Mouse (Mus musculus): ENCODE results near the gene Etl4. TPM values are rescaled to one million over a fixed set of nuclear protein-coding genes. Genes with fewer than 3 reads are reported as not detected.

Etl4 gene
- polyA plus RNA-seq, 1 experiment from 2014 or later: 28.4 TPM

DNA sequence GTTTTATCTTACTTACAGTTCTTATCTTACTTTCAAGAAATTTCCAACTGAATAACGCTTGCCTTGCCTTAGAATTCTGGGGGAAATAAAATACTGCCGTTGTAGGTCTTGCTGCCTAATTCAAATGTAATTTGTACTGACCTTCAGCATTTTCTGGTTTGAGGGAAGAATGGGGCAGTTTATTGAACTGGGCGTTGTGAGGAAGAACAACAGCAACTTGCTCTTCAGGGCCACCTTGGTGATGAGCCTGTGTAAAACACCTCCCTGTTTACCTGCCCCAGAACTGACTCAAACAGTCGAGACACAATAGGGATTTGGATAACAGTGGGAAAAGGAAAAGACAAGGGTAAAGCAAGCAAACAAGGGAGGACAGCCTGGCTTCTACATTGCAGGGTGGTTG, 828.3 kb downstream of the Etl4 start:
- Histone ChIP-seq H3K9ac (no peak overlapping the region), H3K27me3 (no peaks in the 10 kb centered on the region), H3K27ac (no peak overlapping the region), H3K4me2 (replicated peaks) (no peak overlapping the region; the same call in 1 of the 2 replicates), H3K4me1 (peaks cover 17% of the 10 kb centered on the region), H3K4me3 (no peak overlapping the region), H3K9me3 (no peaks in the 10 kb centered on the region), H3K36me3 (no peaks in the 10 kb centered on the region)
- no peak for ATAC-seq (ENCODE audit: insufficient number of reproducible peaks, insufficient read depth, low FRiP score, low TSS enrichment)
- 54% methylated on average over 4 of the region's 4 CpGs for WGBS

DNA sequence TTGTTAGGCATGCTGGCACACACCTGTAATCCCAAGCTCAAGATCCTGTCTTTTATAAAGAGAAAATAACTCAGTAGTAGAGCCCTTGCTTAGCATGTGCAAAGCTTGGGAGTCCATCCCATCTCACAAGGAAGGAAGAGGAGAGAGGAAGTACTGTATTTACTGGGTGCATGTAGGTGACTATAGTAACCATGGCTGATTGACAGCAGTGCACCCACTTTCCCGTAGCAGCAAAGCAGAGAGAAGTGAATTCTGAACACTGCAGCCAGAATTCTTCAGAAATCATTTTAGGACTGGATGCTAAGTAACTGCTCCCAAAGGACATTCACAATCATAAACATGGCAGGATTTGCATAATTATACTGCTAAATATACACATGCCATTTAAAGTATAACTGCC, 838.1 kb downstream of the Etl4 start:
- H3K9ac ChIP-seq: no peak overlapping the region
- H3K27me3 ChIP-seq: no peaks in the 10 kb centered on the region
- H3K4me3 ChIP-seq: no peak overlapping the region
- H3K4me2 ChIP-seq (replicated peaks): no peak overlapping the region
- no peaks in the 10 kb centered on the region for H3K4me1 ChIP-seq
- ATAC-seq (ENCODE audit: insufficient number of reproducible peaks, insufficient read depth, low FRiP score, low TSS enrichment): no peak
- H3K27ac ChIP-seq: no peak overlapping the region
- peaks cover 10% of the 10 kb centered on the region for H3K36me3 ChIP-seq
- no peaks in the 10 kb centered on the region for H3K9me3 ChIP-seq
- WGBS: 52% methylated on average over 1 of the region's 1 CpGs

DNA sequence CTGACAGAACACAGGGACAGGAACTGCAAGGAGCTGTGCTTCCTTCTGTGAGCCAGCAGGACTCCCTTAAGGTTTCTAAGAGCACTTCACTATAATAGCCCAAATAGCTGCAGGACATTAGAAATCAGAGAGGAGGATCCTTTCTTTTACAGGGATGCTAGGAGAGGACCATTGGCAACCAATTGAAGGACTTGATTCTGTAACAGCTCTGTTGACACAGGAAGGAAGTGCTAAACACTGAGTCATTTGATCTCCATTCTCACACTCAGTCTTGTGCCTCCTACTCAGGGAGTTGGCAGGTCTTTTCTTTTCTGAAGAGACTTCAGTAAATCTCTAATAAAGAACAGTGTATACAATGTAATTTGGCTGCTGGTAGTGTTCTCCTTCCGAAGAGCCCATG, 838.9 kb downstream of the Etl4 start:
- no peak for ATAC-seq (ENCODE audit: insufficient number of reproducible peaks, insufficient read depth, low FRiP score, low TSS enrichment)
- WGBS: 58% methylated on average over 1 of the region's 1 CpGs
- H3K9me3 ChIP-seq: no peaks in the 10 kb centered on the region

DNA sequence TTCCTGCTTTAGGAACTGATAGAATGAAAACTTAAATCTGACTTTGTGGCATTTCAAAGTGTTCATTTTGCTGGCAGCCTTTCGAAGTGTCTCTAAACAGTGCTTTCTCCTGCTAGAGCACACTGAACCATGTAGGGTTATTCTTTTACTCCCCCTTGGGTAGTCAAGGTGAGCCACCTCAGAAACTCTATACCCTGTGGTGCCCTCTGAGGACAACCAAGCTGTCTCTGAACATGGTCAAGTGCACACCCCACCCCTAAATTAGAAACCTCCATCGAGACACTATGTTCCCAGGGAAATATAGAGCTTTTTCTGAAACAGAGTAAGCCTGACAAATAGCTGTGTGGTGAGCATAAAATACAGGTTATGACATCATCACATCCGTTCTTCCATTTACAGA, 840.1 kb downstream of the Etl4 start:
- no peak overlapping the region for H3K4me2 ChIP-seq (replicated peaks)
- no peak overlapping the region for H3K9ac ChIP-seq
- no peaks in the 10 kb centered on the region for H3K36me3 ChIP-seq
- ATAC-seq (ENCODE audit: insufficient number of reproducible peaks, insufficient read depth, low FRiP score, low TSS enrichment): no peak
- no peak overlapping the region for H3K27ac ChIP-seq
- H3K27me3 ChIP-seq: no peaks in the 10 kb centered on the region
- no peaks in the 10 kb centered on the region for H3K4me1 ChIP-seq
- H3K4me3 ChIP-seq: no peak overlapping the region
- no peaks in the 10 kb centered on the region for H3K9me3 ChIP-seq
- WGBS: 87% methylated on average over 3 of the region's 3 CpGs

More for the DNA sequence above, 838.9 kb downstream of the Etl4 start:
- H3K4me2 ChIP-seq (replicated peaks): no peak overlapping the region
- H3K36me3 ChIP-seq: peaks cover 8% of the 10 kb centered on the region
- no peaks in the 10 kb centered on the region for H3K27me3 ChIP-seq
- H3K9ac ChIP-seq: no peak overlapping the region
- no peak overlapping the region for H3K4me3 ChIP-seq
- no peak overlapping the region for H3K27ac ChIP-seq
- no peaks in the 10 kb centered on the region for H3K4me1 ChIP-seq

DNA sequence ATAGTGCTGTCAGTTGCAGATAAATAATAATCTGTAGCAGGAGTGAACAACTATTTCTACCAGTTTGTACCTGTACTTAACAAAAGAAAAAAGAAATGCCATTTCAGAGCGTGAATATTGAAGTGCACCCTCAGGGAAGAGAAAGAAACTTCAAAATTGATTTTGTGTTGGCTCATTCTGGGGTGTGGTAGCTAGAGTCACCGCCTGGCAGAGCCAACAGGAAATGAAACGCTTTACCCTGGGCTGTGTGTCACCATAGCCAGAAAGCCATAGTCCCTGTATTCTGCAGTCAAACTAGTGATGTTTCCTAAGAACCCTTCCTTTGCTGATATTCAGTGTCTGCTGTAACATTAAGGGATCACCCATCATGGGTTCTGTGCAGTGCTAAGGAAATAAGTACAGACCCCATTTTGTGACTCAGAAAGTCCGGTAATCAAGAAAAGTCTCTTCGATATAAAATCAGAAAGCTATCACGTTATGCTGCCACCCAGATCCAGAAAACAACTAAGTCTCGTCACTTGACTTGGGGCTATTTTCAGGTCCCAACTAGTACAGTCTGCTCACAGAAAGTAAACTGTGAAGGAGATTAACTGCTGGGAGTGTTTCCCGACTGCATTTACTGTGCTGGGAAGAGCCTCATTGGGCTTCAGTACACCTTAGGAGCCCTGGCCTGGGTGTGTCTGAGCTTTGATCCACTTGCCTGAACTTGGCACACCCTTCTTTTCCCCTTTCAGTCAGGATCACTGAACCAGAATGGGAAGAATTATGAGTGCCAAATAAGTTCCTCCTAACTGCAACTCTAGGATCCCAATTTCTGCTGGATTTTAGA, 843.9 kb downstream of the Etl4 start:
- H3K4me1 ChIP-seq: no peaks in the 10 kb centered on the region
- H3K9me3 ChIP-seq: no peaks in the 10 kb centered on the region
- H3K36me3 ChIP-seq: no peaks in the 10 kb centered on the region
- ATAC-seq (ENCODE audit: insufficient number of reproducible peaks, insufficient read depth, low FRiP score, low TSS enrichment): no peak
- 77% methylated on average over 8 of the region's 8 CpGs for WGBS
- no peaks in the 10 kb centered on the region for H3K27me3 ChIP-seq
- H3K9ac ChIP-seq: no peak overlapping the region
- H3K27ac ChIP-seq: no peak overlapping the region
- no peak overlapping the region for H3K4me3 ChIP-seq
- no peak overlapping the region for H3K4me2 ChIP-seq (replicated peaks)

DNA sequence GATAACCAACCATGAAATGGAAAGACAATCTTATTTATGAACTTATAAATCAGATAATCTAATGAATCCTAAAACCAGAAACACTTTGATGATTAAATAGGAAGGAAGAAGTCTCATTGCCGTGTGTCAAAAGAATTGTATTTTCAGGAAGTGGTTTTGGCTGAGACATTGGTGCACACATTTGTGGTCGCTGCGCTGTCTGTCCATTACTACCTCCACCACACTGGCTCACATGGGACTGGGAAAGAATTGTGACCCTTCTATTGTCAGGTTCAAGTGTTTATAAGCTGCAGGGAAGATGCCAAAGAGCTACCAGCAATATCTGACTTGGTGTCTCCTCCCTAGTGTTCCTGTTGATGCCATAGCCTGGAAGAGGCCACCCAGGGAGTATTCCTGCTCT, 847.4 kb downstream of the Etl4 start:
- Histone ChIP-seq H3K4me1 (no peaks in the 10 kb centered on the region), H3K4me2 (replicated peaks) (no peak overlapping the region), H3K27me3 (no peaks in the 10 kb centered on the region), H3K4me3 (no peak overlapping the region), H3K27ac (no peak overlapping the region), H3K36me3 (no peaks in the 10 kb centered on the region), H3K9ac (no peak overlapping the region), H3K9me3 (no peaks in the 10 kb centered on the region)
- no peak for ATAC-seq (ENCODE audit: insufficient number of reproducible peaks, insufficient read depth, low FRiP score, low TSS enrichment)
- 65% methylated on average over 3 of the region's 3 CpGs for WGBS

DNA sequence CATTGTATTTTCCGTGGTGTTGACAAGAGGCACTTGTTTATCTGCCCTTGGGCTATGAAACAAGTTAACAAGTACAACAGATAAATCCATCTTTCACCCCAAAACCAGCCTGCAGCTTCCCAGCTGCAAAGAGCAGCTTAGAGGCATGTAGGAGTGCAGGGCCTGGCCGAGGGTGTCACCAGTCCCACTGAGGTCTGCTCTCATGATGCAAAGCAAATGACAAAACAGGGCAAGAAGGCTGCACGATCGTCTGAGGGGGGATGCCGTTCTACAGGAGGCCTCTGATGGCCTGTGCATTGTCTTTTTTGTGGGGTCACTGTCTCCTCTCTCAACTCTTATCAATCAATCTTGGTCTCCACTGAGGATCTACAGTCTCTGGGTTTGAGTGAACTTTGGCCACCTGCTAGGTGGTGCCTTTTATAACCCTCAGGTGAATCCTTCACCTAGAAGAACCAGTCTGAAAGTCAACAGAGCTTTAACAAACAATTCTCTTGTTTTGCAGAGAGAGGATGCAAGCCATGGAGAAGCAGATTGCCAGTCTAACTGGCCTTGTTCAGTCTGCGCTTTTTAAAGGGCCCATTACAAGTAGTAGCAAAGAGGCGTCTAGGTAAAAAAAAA, 849.6 kb downstream of the Etl4 start:
- Histone ChIP-seq H3K4me3 (no peak overlapping the region), H3K9me3 (no peaks in the 10 kb centered on the region), H3K36me3 (no peaks in the 10 kb centered on the region), H3K27ac (no peak overlapping the region), H3K9ac (no peak overlapping the region), H3K27me3 (no peaks in the 10 kb centered on the region), H3K4me1 (no peaks in the 10 kb centered on the region), H3K4me2 (replicated peaks) (no peak overlapping the region)
- no peak for ATAC-seq (ENCODE audit: insufficient number of reproducible peaks, insufficient read depth, low FRiP score, low TSS enrichment)
- WGBS: 82% methylated on average over 7 of the region's 7 CpGs

DNA sequence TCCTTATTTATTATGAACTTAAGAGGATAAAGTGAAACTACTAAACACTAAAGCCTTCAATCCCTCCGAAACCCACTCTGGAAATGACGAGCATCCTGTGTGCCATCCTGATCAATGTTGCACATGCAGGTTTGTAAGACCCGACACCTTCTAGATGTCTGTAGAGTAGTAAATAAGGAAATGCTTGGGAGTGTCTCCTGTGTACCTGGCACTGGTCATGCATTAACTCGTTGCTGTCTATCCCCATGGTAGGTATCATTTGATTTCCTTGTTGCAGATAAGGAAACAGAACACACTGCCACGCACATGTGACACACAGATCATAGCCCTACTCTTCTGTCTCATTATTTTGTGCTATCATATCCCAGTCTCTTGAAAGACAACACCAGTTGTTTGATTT, 851.7 kb downstream of the Etl4 start:
- Histone ChIP-seq H3K36me3 (peaks cover 4% of the 10 kb centered on the region; the same call in 1 of the 2 replicates), H3K4me1 (no peaks in the 10 kb centered on the region), H3K27me3 (no peaks in the 10 kb centered on the region), H3K4me2 (replicated peaks) (no peak overlapping the region), H3K9me3 (no peaks in the 10 kb centered on the region), H3K9ac (no peak overlapping the region), H3K4me3 (no peak overlapping the region), H3K27ac (no peak overlapping the region)
- no peak for ATAC-seq (ENCODE audit: insufficient number of reproducible peaks, insufficient read depth, low FRiP score, low TSS enrichment)
- 81% methylated on average over 5 of the region's 5 CpGs for WGBS

DNA sequence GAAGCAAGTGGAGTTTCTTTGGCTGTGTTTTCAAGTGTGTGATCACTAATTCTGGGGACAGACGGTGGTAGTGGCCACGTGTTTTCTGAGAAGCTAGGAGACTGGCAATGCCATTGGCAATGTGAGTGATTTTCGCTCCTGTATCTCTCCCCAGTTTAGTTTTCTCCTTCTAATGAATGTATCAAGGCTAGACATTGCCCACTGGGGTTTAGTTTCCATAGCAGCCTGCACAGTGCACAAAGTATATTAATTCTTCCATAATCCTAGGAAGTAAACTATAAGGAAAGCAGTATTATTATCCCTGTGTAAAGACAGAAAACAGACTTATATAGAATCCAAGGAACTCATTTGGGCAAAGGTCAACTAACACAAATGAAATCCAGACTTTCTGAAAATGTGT, 852.2 kb downstream of the Etl4 start:
- WGBS: 76% methylated on average over 3 of the region's 3 CpGs
- H3K4me1 ChIP-seq: no peaks in the 10 kb centered on the region
- no peak overlapping the region for H3K4me2 ChIP-seq (replicated peaks)
- no peak overlapping the region for H3K27ac ChIP-seq
- ATAC-seq (ENCODE audit: insufficient number of reproducible peaks, insufficient read depth, low FRiP score, low TSS enrichment): no peak
- no peak overlapping the region for H3K4me3 ChIP-seq
- no peak overlapping the region for H3K9ac ChIP-seq
- no peaks in the 10 kb centered on the region for H3K9me3 ChIP-seq
- H3K36me3 ChIP-seq: peaks cover 6% of the 10 kb centered on the region; the same call in 1 of the 2 replicates
- H3K27me3 ChIP-seq: no peaks in the 10 kb centered on the region

DNA sequence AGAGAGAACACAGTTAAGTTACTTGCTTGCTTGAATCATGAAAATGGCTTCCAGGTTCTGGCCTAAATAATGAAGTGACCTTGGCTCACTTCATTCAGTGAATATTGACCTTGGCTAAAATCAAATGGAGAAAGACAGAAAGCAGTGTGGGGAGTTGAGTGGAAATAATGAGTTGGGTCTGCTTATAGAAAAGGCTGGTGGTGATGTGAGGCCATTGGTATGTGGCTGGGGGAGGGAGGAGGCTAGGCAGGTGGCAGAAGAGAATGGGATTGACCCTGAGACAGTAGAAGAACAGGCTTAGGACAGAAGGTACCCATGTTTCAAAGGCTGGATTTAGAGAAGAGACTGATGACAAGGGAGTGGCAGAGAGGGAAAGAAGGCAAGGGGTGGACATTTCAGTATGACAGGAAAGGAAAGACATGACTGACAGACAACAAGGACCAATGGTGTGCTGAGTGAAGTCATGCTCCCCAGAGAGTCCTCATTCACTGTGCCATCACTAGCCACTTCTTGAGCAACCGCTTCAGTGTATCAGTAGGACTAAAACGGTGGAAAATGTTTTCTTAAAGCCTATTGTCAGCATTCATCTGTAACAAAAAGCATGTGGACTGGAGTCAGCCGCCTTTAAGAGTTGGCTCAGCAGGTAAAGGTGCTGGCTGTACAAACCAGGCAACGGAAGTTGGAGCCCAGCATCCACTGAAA, 854.1 kb downstream of the Etl4 start:
- no peak overlapping the region for H3K4me2 ChIP-seq (replicated peaks)
- no peaks in the 10 kb centered on the region for H3K27me3 ChIP-seq
- no peak overlapping the region for H3K9ac ChIP-seq
- ATAC-seq (ENCODE audit: insufficient number of reproducible peaks, insufficient read depth, low FRiP score, low TSS enrichment): no peak
- H3K36me3 ChIP-seq: peaks cover 6% of the 10 kb centered on the region; the same call in 1 of the 2 replicates
- no peak overlapping the region for H3K4me3 ChIP-seq
- no peaks in the 10 kb centered on the region for H3K9me3 ChIP-seq
- H3K4me1 ChIP-seq: no peaks in the 10 kb centered on the region
- H3K27ac ChIP-seq: no peak overlapping the region
- 74% methylated on average over 4 of the region's 4 CpGs for WGBS

DNA sequence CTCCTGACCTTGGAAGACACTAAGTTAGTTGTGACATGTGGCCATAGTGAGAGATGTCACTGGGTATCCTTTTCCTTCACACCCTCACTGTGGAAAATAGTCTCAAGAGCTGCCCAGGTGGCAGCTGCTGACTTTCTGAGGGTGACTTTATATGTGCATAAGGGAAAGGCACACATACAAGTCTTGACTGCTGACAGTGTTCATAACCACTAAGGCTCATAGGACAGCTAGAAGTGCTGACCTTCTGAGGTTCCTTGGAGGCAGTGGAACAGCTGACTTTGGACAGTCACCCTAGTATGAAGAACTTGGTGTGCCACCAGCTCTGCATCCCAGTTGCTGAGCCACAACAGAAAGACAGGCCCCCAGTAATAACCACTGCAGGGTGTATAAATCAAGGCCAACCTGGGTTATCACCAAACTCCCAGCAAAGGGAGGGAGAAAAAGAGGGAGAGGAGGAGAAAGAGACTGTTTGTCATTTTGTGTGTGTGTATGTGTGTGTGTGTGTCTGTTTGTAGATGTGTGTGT, 855.0 kb downstream of the Etl4 start:
- Histone ChIP-seq H3K4me1 (no peaks in the 10 kb centered on the region), H3K36me3 (peaks cover 6% of the 10 kb centered on the region; the same call in 1 of the 2 replicates), H3K27me3 (no peaks in the 10 kb centered on the region), H3K27ac (no peak overlapping the region), H3K9me3 (no peaks in the 10 kb centered on the region), H3K9ac (no peak overlapping the region), H3K4me2 (replicated peaks) (no peak overlapping the region), H3K4me3 (no peak overlapping the region)
- no peak for ATAC-seq (ENCODE audit: insufficient number of reproducible peaks, insufficient read depth, low FRiP score, low TSS enrichment)

Measured in embryonic facial prominence, embryonic 12.5 days (tissue).